ENCODE assay signal across 9 mouse cellular contexts in genomic region chr1:90590797-90591196, GRCm38 (mm10). TPM values are rescaled to one million over a fixed set of nuclear protein-coding genes. Genes with fewer than 3 reads are reported as not detected.
DNase-seq lines count a peak whose midpoint lies in the region; ATAC-seq and TF ChIP-seq lines count a peak whose summit lies in the region.
"Had no signal": no experiment of that assay in that cellular context is flagged by ENCODE, and none has a peak within 500 bp of the region (broad histone marks: within the 10 kb centered on the region; RNA-seq: fewer than 3 reads in every experiment).

No protein-coding gene starts in this region.

- TF ChIP-seq CTCF in testis, adult 2 months (IDR thresholded peaks at IDR 0.05; ENCODE audit: control insufficient read depth, insufficient read depth, insufficient replicate concordance, low read depth, low read length): no peak
- TF ChIP-seq CTCF in bone marrow, adult 2 months (IDR thresholded peaks at IDR 0.05; ENCODE audit: control insufficient read depth, insufficient read depth, low read length): peak; percentile 32; the same call in 1 of the 2 replicates
- TF ChIP-seq CTCF in liver, embryonic 14.5 days (IDR thresholded peaks at IDR 0.05; ENCODE audit: low read depth): peak; percentile 64

- TF ChIP-seq POLR2A in testis, adult 2 months (IDR thresholded peaks at IDR 0.05; ENCODE audit: control insufficient read depth, low read depth, low read length): no peak
- TF ChIP-seq POLR2A in bone marrow, adult 2 months (IDR thresholded peaks at IDR 0.05; ENCODE audit: borderline replicate concordance, control insufficient read depth, low read depth, low read length): no peak

- H3K9ac ChIP-seq in liver, embryonic 14.5 days (replicated peaks): no peak overlapping the region
- H3K9ac ChIP-seq: neural tube, embryonic 13.5 days had no signal

- H3K36me3 ChIP-seq in testis, adult 2 months (ENCODE audit: control insufficient read depth, insufficient read depth, low read length): no peaks in the 10 kb centered on the region
- H3K36me3 ChIP-seq in liver, embryonic 14.5 days (replicated peaks; ENCODE audit: control insufficient read depth, insufficient read depth, low read depth): no peaks in the 10 kb centered on the region
- H3K36me3 ChIP-seq: neural tube, embryonic 13.5 days had no signal

- no peaks in the 10 kb centered on the region for H3K27me3 ChIP-seq in testis, adult 2 months (ENCODE audit: control insufficient read depth, insufficient read depth, low read length)
- H3K27me3 ChIP-seq in liver, embryonic 14.5 days (ENCODE audit: control insufficient read depth, insufficient read depth, low read length): no peaks in the 10 kb centered on the region

- H3K4me2 ChIP-seq in liver, embryonic 14.5 days (ENCODE audit: low read depth): no peak overlapping the region
- H3K4me2 ChIP-seq: neural tube, embryonic 13.5 days had no signal

- peak; percentile 42; the same call in 1 of the 2 replicates for ATAC-seq in frontal cortex, adult (ENCODE audit: low TSS enrichment)
- no peak; the same call in 1 of the 2 replicates for ATAC-seq in liver, embryonic 14.5 days (ENCODE audit: insufficient read depth)
- no peak for ATAC-seq in erythroblast, adult 5-6 weeks (replicated peaks; ENCODE audit: low FRiP score, poor library complexity, severe bottlenecking)

- no peaks in the 10 kb centered on the region for H3K9me3 ChIP-seq in liver, embryonic 14.5 days (ENCODE audit: control insufficient read depth, low read length)
- H3K9me3 ChIP-seq: neural tube, embryonic 13.5 days had no signal

- no peak overlapping the region for H3K4me3 ChIP-seq in testis, adult 2 months (ENCODE audit: control insufficient read depth, low read depth, low read length)
- H3K4me3 ChIP-seq in bone marrow, adult 2 months (replicated peaks; ENCODE audit: control insufficient read depth, low read depth, low read length): no peak overlapping the region
- no peak overlapping the region for H3K4me3 ChIP-seq in liver, embryonic 14.5 days (ENCODE audit: insufficient read depth in 1 of 2, low read depth in 2 of 2, low read length in 2 of 2)
- H3K4me3 ChIP-seq: neural tube, embryonic 13.5 days had no signal

- 0 out of 2 replicates have a peak overlapping the region, but pooled peaks have one; percentile 9 for H3K27ac ChIP-seq in testis, adult 2 months (ENCODE audit: control insufficient read depth, insufficient read depth, low read depth, low read length)
- no peak overlapping the region for H3K27ac ChIP-seq in bone marrow, adult 2 months (ENCODE audit: control insufficient read depth, insufficient read depth, low read depth, low read length, poor library complexity)
- no peak overlapping the region for H3K27ac ChIP-seq in liver, embryonic 14.5 days
- H3K27ac ChIP-seq: neural tube, embryonic 13.5 days had no signal

- WGBS in bone marrow, adult 2 months: 47% methylated on average over 2 of the region's 2 CpGs
- 41% methylated on average over 2 of the region's 2 CpGs for WGBS in liver, embryonic 14.5 days (ENCODE audit: insufficient replicate concordance)

- DNase-seq in testis, postnatal 14 days (ENCODE audit: low spot score): no peak
- peak; percentile 43 for DNase-seq in induced T-regulatory cell, adult 2 months (ENCODE audit: low read depth)
- peak in 2 of 3 experiments; percentile 17 to 27 for DNase-seq in liver, embryonic 14.5 days (ENCODE audit: low read depth in 3 of 3, low spot score in 3 of 3)
- DNase-seq in right cerebral cortex, postnatal 10 days (ENCODE audit: low spot score in 2 of 2): peak; percentile 50 to 70

- no peak for TF ChIP-seq EP300 in liver, embryonic 14.5 days (IDR thresholded peaks at IDR 0.05; ENCODE audit: low read depth)

- H3K4me1 ChIP-seq in testis, adult 2 months (ENCODE audit: control insufficient read depth, insufficient read depth, low read length): no peaks in the 10 kb centered on the region
- H3K4me1 ChIP-seq in bone marrow, adult 2 months (ENCODE audit: control insufficient read depth, insufficient read depth, low read length): no peaks in the 10 kb centered on the region
- peaks cover 0 to 6% of the 10 kb centered on the region in 2 experiments; a peak in 2 of 4 replicates for H3K4me1 ChIP-seq in liver, embryonic 14.5 days (replicated peaks; ENCODE audit: control insufficient read depth in 2 of 2, insufficient read depth in 2 of 2, low read length in 1 of 2)
- H3K4me1 ChIP-seq: neural tube, embryonic 13.5 days had no signal

RNA-seq across cellular contexts. Expression of gene Cops8, which starts 12.0 kb away (rescaled TPM):
- polyA plus RNA-seq in testis, adult 2 months (2012; rRNA removed): 50.1 and 55.7 TPM in 2 replicates
- 21.4 and 41.7 TPM in 2 replicates for polyA plus RNA-seq in bone marrow, adult 2 months (2011; ENCODE audit: insufficient read depth, insufficient read length, low replicate concordance, missing spikeins)
- 28.3 and 30.3 TPM in 2 replicates for polyA plus RNA-seq in liver, embryonic 14.5 days (2012; rRNA removed)
- 40.3 and 41.4 TPM in 2 replicates for polyA plus RNA-seq in liver, embryonic 14.5 days (2014; fragmentation: Nextera tagmentation; extraction: Ambion mirVana)
- 17.6 and 35.9 TPM in 2 replicates for total RNA-seq in erythroblast, adult 5-6 weeks (2015; ENCODE audit: low replicate concordance)
- 25.8 and 33.8 TPM in 2 replicates for total RNA-seq in erythroblast, adult 5-6 weeks (2017; ENCODE audit: low replicate concordance)
